Mouse (Mus musculus) embryo, embryonic 10.5 days (tissue): ENCODE results near the gene Gm11565.
"Not testable (repeated sequence)": the region's sequence is repeated elsewhere in the genome, so short reads cannot be mapped to it uniquely, and the experiment has no call there.

Experiments used
- DNase-seq: peaks from one replicate; pipeline ENCODE4 v3.0.0-alpha.2; 2015; ENCODE audit warnings: low spot score

The Gm11565 gene

GRCm38 (mm10) chr11:99914451-99914850, at the start of gene Gm11565:
Gene Gm11565, plus strand, starts transcription at chr11:99914751.
- DNase-seq: no peak

DNA sequence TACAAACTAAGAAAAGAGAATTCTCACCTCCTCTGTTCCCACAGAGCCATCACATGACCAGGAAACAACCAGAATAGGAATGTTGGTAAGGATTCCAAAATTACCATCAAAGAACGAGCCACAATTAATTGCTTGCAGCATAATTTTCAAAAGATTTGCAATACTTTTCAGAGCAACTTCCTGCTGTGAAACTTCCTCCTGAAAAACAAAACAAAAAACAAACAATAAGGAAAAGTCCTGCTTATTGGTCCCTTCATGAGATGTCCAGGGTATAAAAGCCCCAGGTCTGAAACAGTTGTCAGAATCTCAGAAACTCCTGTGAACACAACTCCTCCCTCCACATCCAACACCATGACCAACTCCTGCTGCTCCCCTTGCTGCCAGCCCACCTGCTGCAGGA, 41.5 kb upstream of the Gm11565 start, which contains the start of gene Krtap9-1:
TSS of gene Krtap9-1 (plus strand) at position 301 of the 400 bp plus-strand sequence.
- not testable (repeated sequence) for DNase-seq

GRCm38 (mm10) chr11:99878887-99879286, 35.7 kb upstream of the Gm11565 start, which contains the start of gene Gm11567:
Gene Gm11567, plus strand, starts transcription at chr11:99879187.
- not testable (repeated sequence) for DNase-seq

GRCm38 (mm10) chr11:99907620-99908019, 6.9 kb upstream of the Gm11565 start, which contains the start of gene Krtap31-1:
Gene Krtap31-1, plus strand, starts transcription at chr11:99907920.
- no peak for DNase-seq

DNA sequence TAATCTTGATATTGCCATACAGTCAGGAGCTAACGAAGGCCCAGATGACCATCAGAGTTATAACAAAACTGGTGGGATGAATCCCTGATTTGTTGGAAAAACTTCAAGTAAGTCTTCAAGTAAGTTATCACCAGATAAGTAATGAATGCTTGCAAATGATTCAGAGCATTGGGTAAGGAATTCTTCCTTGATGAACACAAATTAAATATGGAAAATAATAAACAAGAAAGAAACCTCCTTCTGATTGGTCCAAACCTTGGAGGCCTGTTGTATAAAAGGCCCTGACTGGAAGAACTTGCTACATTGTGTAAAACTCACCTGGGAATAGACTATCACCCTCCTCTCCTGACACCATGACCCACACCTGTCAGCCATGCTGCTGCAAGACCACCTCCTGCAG, 21.4 kb downstream of the Gm11565 start, which contains the start of gene Krtap31-2:
TSS of gene Krtap31-2 (plus strand) at position 301 of the 400 bp plus-strand sequence.
- no peak for DNase-seq

- no peak for DNase-seq
Observed at GRCm38 (mm10) chr11:99937751-99938264, 23.3 kb downstream of the Gm11565 start.

DNA sequence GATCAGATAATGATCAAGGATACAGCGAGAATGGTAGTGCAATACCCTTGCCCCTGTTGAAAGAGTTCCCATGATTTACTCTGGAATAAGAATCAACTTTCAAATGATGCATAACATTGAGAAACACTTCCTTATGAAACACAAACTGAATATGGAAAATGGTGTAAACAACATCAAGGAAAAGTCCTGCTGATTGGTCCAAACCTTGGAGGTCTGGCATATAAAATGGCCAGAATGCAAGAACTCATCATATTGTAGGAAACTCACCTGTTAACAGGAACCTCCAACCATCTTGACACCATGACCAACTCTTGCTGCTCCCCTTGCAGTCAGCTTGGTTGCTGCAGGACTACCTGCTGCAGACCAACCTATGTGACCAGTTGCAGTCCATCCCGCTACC, 33.6 kb downstream of the Gm11565 start, which contains the start of gene Krtap9-5:
TSS of gene Krtap9-5 (plus strand) at position 301 of the 400 bp plus-strand sequence.
- DNase-seq: no peak

DNA sequence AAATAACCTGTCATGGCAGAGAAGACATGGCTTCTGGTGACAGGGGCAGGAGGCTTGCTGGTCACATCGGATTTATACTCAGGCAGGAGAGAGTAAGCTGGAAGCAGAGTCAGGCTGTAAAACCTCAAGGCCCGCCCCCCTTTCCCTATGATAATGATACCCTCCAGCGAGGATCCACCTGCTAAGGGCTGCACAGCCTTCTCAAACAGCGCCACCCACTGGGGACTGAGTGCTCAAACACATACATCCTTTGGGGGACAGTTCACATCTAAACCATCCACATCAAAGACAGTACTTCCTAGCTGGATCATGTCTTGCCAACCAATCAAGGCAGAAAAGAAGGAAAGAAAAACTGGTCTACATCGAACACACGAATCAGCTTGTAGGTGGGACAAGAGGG, 49.7 kb downstream of the Gm11565 start:
- DNase-seq: peak; percentile 21
